Mouse (Mus musculus): ENCODE results near the gene Olfr1186.
"Not testable (repeated sequence)": the region's sequence is repeated elsewhere in the genome, so short reads cannot be mapped to it uniquely, and the experiment has no call there.

The Olfr1186 gene

GRCm38 (mm10) chr2:88518251-88518650 lies at the start of gene Olfr1186:
Gene Olfr1186 (plus strand): TSS chr2:88518551.
- DNase-seq (ENCODE audit: low spot score) = no peak

DNA sequence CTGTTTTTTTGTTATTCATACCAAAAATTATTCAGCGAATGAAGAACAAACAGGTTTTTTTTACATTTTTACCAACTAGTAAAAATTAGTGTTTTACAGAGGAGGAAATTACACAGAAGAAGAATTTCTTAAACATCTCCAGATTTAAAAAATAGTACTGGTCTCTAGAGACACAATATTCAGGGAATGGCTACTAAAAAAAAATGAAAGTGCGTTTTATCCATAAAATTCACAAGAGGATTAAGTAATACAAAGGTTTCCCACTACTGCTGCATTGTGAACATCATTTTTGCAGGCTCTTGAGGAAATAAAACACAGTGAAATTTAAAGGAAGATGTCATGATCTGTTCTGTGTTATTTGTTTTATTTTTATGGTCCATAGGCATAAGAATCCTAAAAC lies 35.1 kb upstream of the Olfr1186 start, which contains the start of gene Olfr1184:
Olfr1184 (plus strand) TSS at position 301 of the 400 bp plus-strand sequence.
- no peak for DNase-seq (ENCODE audit: low spot score)

DNA sequence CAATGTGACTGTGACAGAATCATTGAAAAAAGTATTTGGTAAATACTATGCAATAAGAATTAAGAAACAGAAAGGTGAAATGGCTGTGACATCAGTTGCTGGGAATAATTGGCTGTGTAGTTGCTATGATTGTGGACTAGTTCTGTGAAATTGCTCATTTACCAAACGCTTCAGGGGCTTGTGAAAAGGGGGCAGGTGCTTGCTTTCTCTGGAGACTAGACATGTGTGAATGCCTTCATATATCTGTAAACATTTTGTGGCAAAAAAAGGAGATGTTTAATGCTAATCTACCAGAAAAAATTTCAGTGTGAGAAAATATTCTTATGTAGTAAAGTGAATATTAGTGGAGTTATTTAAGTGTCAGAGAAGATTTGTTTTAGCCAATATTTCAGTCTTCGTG lies 25.3 kb upstream of the Olfr1186 start, which contains the start of gene Olfr1185-ps1:
Olfr1185-ps1 (plus strand) TSS at position 301 of the 400 bp plus-strand sequence.
- no peak for DNase-seq (ENCODE audit: low spot score)

DNA sequence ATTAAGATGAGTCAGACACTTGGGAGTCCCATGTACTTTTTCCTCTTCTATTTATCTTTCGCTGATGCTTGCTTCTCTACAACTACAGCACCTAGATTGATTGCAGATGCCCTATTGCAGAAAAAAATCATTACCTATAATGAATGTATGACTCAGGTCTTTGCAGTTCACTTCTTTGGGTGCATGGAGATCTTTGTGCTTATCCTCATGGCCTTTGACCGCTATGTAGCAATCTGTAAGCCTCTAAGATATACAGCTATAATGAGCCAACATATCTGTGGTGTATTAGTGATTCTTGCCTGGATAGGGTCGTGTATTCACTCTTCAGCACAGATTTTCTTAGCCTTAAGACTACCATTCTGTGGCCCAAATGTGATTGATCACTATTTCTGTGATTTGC lies 7.4 kb downstream of the Olfr1186 start:
- DNase-seq (ENCODE audit: low spot score) = no peak

DNA sequence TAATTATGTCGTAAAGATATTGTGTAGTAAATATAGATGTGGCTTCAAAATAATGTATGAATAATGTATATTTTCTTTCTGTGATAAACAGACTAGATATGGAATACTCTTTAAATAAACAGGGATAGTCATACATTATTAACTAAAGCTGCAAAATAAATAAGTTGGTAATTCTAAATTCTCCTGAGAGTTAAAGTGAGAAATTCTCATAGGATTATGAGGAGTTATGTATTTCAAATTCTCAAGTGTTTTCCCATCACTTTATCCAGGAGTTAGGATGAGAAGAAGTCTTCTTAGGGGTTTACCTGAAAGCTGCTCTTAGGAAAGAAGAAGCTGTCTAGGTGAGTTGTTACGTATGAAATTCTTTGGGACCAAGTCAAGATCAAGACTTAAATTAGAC lies 38.3 kb downstream of the Olfr1186 start, which contains the start of gene Olfr1188:
Olfr1188 (plus strand) TSS at position 301 of the 400 bp plus-strand sequence.
- DNase-seq (ENCODE audit: low spot score) = no peak

- DNase-seq (ENCODE audit: low spot score) = not testable (repeated sequence)
Measured at GRCm38 (mm10) chr2:88572696-88573095, 54.3 kb downstream of the Olfr1186 start.

All from ovary, postnatal 36 days (tissue).